Mouse (Mus musculus) cerebral cortex, adult 2 months (tissue): ENCODE measurements around the gene Adh7.

Experiments used
- WGBS: fragments of 180-500 bp; shearing (Covaris S2); methylation state at CpG from one replicate; pipeline ENCODE4 v1.1.7; 2018; 5-methylcytosine and 5-hydroxymethylcytosine counted together

Adh7 gene

DNA sequence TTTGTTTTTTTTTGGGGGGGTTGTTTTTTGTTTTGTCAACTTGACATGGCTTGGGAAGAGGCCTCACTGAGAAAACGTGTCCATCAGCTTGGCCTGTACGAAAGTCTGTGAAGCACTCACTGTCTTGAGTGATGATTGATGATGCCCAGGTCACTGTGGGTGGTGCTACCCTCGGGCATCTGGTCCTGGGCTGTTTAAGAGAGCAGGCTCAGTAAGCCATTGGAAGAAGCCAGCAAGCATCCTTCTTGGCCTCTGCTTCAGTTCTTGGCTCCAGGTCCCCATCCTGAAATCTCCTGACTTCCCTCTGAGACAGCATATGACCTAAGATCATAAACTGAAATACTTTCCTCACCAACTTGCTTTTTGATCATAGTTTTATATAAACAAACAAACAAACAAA, 37.8 kb downstream of the Adh7 start:
- whole genome bisulfite sequencing = 91% methylated on average over 3 of the region's 3 CpGs

DNA sequence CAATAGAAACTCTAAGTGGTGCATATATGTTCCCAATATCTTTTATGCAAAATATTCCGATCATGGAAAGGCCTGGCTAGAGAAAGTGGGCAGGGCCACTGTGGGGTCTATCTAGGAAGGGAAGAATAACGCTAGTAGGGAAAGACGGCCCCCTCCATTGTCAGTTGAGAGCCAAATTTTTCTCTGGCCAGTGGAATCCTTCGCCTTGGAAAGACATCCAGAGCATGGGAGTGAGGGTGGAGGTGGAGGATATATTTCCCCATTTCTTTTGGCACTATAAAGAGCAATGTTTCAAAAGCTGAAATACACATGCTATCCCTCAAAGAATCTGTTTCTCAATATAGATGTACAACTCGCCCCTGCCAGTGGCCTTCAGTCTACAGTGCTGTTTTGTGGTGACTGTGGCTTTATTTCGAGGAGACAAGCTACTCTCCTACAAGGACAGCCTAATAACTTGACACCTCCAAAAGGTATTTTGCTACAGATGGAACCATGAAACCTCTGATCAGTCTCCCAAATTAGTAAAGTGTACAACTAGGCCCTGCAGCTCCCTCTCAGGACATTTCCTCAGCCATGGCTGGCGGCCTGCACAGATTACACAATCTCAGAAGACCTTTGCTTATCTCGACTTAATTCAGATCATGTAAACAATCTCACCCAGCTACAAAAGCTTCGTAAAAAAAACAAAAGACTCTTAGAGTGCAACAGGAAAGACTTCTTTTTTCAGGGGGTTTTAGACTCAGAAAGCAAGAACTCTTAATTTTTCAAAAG, 38.4 kb downstream of the Adh7 start:
- 74% methylated on average over 9 of the region's 9 CpGs for WGBS

DNA sequence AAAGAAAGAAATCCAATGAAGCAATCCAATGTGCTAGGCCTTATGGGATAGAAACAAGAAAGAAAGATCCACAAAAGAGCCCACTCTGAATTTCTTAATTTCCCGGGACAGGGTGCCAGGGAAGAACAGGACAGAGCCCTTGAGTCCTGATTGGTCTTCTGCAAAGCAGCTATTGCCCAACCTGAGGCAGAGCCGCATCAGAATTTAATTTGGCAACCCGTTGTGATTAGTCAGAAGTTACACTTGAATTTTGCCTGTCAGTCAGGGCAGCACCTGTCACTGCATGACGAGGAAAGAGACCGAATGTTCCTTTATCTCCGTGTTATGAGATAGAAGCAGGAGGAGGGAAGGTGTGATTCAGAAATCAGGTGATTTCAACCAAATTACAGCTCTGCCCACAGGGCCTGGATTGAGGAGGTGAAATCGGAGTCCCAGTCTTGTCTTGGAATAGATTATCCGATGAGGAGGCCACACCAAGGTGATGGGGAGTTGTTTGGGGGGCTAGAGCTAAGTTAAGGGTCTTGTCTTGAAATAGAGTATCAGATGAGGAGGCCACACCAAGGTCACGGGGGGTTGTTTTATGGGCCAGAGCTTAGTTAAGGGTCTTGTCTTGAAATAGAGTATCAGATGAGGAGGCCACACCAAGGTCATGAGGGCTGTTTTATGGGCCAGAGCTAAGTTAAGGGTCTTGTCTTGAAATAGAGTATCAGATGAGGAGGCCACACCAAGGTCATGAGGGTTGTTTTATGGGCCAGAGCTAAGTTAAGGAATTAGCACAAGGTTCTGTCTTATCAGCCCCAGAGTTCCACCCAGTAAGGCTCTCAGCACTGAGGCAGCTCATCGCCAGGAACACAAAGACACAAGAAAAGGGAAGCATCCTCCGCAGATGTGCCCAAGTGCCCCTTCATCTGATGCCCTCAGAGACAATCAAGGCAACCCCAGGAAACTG, 43.4 kb downstream of the Adh7 start, which contains the start of gene Adh1:
TSS of gene Adh1 (plus strand) at position 271 of the 949 bp plus-strand sequence.
- 92% methylated on average over 11 of the region's 11 CpGs for WGBS

DNA sequence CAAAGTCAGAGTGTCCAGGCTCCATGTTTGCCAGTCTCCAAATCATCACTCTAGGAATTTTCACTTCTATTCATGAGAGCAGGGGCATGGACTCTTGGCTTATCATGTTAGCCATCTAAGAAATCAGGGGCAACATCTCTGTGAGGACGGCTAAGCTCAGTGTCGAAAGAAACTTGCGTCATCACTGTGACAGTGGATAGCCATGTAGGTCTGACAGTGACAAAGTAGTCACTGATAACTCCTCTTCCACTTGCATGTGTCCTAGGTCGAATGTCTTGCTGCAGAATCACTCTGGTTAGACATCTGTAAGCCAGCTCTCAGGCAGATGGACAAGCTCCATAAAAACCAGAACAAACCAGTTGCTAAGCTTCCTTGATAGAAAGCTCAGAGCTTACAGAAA, 45.0 kb downstream of the Adh7 start:
- WGBS = 89% methylated on average over 4 of the region's 4 CpGs

DNA sequence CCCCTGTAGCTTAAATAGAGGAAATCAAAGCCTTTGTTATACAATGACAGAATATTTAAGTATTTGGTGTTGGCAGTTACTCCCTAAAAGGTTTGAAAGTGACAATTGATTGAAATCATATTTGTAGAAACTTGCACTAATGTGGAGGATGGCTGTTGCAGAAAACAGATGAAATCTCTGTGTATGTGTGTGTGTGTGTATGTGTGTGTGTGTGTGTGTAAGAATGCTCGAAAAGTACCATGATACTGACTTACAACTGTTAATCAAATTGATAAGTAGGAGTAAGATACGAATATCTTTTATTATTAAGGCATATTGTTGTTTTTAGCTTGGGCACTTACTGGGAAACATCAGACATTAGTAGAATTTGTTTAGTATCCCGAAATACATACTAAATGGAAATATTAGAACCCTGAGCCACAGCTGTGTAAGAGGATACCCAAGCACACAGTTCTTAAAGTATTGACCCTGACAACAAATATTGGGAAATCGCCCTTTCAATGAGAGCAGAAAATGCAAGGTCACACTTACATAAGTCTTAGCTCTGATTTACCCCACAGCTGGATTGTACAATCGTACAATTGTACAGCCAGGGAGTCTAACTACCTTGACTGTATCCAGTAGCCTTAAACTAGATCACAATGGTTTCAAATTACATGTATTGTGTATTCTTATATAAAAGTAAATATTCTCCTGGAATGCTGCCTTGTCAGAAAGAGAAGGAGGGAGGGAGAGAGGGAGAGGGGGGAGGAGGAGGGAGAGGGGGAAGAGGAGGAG, 45.8 kb downstream of the Adh7 start:
- 90% methylated on average over 5 of the region's 5 CpGs for WGBS

DNA sequence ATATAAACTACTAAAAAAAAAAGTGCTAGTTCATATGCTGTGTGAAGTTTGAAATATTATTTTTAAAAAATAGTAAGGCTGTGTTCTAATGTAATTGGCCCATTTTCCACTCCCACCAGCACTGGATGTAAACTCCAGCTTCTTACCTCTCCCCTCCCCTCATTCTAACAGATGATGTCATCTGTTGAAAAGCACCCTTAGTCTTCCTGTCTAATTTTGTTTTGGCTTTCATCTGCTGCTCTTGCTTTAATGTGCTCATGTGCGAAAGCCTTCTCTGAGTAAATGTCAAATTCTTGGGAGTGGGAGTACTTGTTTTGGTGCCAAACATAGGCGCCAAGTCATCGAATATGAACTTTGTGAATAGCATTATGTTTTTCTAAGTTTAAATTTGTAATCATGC, 47.1 kb downstream of the Adh7 start:
- 34% methylated on average over 3 of the region's 3 CpGs for WGBS

DNA sequence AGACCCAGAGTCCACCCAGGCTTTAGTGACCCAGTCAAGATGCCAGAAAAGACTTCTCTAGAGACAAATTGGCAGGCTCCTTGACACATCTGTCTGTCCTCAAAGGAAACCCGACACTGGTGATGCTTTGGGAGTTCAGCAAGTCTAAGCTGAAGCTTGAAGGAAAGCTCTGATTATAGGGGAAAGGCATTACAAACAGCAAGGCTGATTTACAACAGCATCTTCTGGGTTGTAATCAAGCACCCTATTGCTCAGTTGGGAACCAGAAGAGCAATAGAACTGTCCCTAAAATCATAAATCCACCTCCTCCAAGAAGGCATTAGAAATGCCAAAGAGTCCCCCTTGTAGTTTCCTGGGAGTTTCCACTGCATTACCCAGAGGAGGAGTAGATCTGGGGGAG, 52.9 kb downstream of the Adh7 start:
- WGBS = 65% methylated on average over 1 of the region's 1 CpGs

DNA sequence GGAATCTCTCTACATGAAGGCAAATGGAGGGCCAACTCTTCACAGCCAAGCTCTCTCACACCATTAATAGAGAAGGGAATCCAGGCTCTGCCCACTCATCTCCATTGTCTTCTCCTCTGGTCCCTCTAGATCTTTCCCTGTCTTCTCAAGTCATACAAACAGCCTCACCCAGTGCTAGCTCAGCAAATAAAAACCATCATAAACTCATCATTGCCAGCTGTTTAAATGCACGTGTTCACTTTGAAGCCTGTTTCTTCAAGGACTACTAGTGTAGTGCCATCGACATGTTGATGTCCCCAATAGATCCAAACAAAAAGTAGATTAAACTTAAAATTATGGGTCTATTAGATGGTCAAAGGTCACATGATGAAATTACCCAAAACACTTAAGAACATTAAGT, 53.7 kb downstream of the Adh7 start:
- WGBS = 98% methylated on average over 2 of the region's 2 CpGs

DNA sequence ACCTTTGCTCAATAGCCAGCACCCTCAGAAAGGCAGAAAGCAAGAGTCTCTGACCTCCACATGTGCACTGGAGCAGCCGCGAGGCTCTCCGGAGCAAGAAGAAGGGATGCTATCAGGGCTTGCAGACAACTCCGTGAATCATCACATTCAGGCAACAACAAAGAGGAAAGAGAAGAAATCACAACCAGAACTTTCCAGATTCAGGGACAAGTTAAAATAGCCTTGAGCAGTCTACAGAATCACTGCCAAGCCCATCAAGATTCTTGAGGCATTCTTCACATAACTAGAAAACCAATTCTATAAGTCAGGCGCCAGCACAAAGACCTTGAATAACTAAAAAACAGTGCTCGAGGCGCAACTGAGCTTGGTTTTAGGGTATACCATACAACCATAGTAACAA, 55.5 kb downstream of the Adh7 start:
- 70% methylated on average over 7 of the region's 7 CpGs for WGBS

DNA sequence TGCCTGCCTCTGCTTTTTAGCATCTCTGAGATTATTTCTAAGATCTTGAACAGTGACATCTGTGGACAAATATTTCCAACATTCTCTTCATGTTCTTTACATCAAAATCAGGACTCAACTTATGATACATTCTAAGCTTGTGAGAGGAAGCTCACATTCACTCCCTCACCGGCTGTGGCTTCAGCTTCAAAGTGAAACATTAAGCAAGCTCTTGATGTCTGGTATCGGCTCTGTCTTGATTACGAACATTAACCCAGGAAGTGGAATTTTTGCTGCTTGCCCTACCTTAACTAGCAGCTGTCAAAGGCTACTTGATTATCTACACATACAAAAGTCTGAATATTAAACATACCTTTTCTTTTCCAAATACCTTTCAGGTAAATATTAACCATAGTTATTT, 57.5 kb downstream of the Adh7 start:
- WGBS = 89% methylated on average over 3 of the region's 3 CpGs

DNA sequence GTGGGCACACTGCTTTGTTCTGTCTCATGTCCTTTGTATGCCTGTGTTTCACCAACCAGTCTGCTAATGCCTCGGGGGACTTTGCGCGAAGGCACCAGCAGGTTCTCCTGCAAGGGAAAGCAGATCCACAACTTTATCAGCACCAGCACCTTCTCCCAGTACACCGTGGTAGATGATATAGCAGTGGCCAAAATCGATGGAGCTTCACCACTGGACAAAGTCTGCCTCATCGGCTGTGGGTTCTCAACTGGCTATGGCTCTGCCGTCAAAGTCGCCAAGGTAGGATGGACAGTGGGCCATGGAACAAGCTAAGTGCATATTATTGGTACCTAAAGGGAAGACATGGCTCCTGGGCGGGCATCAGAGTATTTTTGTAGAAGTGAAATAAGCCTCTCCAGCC, 65.0 kb downstream of the Adh7 start:
- WGBS = 87% methylated on average over 9 of the region's 9 CpGs
